Mouse (Mus musculus) left cerebral cortex, adult 8-10 months (tissue): ENCODE measurements around the gene Gdf7. TPM values are rescaled to one million over a fixed set of nuclear protein-coding genes. Genes with fewer than 3 reads are reported as not detected.

Experiments used
- DNase-seq, 2 experiments: peaks; one replicate each; pipeline ENCODE4 v3.0.0; 2022; ENCODE audit warnings: low spot score in 2 of 2
- total RNA-seq, 4 experiments: library from RNA; stranded (reverse); gene quantifications; 2 replicates each; pipeline ENCODE4 v1.2.4; 2022

The Gdf7 gene
- total RNA-seq, 4 experiments from 2014 or later, result 0.51 to 0.98 (median 0.82) TPM

DNA sequence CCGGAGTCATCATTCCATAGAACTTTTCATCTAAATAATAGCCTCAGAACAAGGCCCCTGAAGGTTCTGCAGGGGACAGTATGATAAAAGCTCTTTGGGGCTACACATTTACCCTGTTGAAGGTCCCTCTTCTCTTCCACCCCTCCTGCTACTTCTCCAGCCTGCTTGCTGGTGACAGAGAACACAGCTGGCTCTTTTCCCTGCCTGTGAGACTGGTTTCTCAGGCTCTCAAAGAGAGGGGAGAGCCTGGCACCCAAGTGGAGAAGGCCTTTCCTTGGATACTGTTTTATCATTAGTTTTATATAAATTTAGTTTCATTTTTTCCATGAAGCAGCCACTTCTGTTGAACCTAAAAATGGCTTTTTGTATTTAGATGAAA is 25.9 kb upstream of the Gdf7 start:
- DNase-seq, result no peak

DNA sequence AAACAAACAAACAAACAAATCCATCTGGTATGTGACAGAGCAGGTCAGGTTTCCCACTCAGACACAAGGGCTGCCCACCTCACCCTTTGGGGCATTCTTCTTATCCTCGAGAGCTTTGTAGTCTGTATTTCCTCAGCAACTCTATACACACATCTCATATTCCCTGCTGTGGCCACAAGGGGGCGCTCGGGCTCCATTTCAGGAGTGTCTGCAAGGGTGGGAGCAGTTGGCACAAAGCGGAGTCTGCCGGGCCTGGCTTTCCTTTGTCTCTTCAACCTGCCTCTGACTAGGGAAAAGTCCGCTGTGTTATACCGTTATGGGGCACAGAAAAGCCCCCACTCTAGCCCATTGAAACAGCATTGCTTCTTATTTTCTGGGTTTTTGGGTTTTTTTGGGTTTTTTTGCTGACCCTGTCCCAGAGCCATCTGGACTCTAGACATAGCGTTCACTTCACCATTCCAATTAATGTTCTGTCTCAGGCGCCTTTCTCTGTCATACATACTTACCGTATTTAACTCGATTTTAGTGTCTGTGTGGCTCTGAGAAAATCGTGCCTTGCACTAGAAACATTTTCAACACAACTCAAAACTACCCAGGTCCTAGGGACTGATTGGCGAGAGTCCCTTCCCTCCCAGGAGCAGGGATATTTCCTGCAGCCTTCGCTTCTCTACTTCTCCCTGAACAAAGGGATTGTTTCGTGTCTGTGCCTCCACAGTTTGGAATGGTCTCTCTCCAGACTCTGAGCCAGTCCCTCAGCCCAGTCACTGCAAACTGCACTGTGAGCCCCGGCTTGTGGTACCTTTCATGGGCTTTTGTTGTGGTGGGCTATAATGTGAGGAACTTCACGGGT is 25.3 kb upstream of the Gdf7 start:
- peak; percentile 88 to 98 for DNase-seq

DNA sequence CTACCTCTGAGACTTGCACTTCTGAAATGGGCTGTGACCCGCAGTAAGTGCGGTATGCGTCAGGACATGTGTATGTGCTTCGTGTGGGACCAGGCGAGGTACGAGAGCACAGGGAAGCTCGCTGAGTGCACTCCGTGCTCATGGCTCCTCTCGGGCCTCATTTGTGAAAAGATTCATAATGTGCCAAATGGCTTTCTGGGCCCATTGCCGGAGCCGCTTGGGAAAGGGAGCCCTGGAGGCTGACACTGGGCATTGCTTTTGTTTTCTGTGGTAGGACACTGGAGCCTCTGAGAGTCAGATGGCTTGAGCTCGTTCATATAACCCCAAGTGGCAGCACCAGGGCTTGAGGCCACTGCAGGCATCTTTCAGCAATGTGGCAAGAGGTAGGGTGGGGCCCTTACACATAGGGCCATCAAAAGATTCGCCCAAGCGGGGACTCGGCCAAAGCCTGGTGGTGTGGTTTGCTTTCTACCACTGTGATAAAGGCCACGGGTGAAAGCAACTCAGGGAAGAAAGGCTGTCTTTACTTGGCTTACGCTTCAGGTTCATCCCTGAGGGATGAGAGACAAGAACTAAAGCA is 24.3 kb upstream of the Gdf7 start:
- peak in 1 of 2 experiments; percentile 75 for DNase-seq

DNA sequence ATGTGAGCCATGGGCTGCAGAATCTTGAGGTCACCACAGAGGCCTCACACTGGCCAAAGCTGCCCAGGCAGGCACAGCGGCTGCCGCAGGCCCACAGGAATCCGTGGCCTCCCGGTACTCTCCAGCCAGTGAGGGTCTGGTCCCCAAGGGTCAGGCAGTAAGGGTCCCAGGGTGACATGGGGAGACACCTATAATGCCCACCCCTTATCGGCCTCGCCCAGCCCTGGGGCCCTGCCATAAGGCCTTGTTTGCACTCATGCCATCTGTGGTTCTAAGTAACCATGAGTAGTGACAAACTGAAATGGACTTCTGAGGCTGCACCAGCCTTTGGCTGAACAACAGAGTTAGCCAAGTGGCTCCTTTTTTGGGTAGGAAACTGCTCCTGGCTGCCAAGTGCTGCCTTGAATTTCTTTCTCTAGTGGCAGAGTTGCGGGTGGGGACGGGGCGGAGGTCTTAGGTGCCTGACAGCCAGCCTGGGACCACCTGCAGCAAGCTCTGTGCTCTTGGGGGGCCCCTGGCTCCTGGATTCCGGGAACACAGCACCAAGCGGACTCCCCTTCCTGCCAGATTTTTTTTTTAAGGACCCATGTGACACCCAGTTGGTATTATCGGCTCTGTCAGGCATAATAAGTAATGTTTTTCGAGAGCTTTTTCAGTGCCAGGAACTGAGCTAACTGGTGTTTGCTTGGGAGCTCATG is 23.6 kb upstream of the Gdf7 start:
- DNase-seq, result no peak

DNA sequence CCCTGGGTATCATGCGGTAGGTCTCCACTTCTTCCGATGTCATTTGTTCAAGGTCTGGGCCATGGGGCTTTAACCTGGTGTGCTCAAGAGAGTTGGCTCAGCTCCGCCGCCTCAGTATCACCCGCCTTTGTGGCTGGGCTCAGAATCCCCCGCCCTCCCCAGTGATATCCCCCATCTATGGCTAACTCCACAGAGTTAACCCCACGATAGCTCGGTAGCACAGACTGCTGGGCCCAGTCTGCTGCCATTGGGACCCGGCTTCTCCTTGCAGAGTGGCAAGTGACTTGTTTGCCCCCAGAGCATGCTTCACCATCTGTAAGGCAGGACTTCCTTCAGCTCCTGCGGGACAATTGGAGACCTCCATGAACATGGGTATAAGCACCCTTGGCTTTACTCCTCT is 22.3 kb upstream of the Gdf7 start:
- DNase-seq, result no peak

DNA sequence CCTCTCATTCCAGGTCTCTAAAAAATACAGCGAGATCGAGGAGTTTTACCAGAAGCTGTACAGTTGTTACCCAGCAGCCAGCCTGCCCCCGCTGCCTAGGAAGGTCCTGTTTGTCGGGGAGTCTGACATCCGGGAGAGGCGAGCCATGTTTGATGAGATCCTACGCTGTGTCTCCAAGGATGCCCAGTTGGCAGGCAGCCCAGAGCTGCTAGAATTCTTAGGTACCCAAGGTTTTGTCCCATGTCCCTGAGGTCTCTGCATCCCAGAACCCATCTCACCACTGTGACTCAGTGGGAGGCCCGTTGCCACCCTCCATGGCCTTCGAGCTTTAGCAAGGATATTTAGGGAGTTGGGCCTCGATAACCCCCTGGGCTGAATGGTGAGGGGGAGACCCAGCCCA is 19.8 kb upstream of the Gdf7 start:
- no peak for DNase-seq

DNA sequence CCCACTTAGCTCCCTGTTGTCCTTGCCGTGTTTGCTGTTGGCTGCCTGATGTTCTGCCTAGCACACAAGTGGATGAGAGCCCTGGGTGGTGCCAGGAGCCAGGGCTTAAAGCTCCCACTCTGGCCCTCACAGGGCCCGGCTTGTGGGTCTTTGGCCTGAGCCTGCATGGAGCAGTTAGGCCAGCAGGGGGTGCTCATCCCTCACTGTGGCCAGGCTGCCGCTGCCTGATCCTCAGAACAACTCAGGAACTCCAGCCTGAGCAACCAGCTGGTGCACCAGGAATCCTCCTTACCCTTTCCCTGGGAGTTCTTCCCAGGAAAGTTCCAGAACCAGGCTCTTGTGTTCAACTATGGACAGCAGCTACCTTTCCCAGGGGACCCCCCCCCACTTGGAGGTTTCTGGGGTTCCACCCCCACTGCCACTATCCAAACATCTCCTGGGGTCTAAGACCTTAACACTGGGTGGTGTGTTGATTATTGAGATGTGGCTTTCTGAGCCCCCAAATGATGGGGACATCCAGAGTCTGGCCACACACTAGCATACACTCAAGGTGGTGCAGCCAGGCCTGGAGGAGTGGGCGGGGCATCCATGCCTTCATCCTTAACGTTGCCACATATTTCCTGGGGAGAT is 18.4 kb upstream of the Gdf7 start:
- DNase-seq, result peak; percentile 64 to 79

DNA sequence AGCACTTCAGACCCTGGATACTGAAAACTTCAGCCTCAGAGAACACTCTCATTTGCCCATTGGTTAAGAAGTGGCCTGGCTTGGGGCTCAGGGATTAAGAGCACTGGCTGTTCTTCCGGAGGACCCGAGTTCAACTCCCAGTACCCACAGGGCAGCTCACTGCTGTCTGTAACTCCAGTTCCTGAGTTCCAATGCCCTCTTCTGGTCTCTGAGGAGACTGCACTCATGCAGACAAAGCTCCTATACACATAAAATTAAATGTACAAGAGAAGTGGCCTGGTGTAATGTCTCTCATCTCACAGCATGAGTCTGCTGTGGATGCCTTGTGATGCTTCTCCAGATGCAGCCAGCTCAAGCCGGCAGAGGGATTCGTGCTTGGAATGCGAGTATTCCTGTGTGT is 14.8 kb upstream of the Gdf7 start:
- no peak for DNase-seq

DNA sequence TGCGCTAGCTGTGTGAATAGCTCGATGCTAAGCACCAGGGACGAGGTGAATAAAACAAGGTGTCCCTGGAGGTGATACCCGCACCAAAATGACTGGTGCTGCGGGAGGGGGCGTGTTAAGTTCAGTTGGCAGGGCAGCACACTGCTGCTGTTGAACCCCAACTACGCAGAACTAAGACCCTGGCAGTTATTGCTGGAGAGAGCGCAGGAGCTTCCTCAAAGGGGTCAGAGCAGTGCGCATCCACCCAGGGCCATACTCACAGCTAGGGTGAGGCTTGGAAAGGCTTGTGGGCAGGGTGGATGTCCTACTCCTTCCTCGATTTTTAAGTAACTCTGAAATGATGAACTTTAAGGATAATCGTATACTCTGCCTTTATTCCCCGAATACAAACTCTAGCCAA is 12.0 kb upstream of the Gdf7 start:
- DNase-seq, result no peak

DNA sequence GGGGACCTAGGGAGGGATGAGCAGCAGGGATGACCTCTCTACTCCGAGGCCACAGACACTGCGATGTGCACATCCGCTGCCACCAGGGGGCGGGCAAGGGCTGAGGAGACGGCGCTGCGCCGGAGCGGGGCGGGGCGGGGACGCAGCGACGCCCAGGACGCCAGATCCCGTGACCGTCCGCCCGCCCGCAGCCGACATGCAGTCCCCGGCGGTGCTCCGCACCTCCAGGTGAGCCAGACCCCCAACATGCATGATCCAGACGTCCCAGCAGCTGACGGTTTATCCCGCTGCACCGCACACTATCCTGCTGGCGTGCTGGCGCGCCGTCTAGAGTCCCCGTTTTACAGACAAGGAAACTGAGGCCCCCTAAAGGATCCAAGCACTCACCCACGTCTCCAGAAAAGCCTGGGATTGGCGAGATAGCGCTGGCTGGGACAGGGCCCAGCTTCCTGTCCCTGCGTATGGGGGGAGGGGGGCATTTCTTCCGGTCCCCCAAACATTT is 11.6 kb upstream of the Gdf7 start, which contains the start of gene Hs1bp3:
Hs1bp3 (plus strand) TSS at position 163 of the 502 bp plus-strand sequence.
- peak; percentile 72 to 76 for DNase-seq

DNA sequence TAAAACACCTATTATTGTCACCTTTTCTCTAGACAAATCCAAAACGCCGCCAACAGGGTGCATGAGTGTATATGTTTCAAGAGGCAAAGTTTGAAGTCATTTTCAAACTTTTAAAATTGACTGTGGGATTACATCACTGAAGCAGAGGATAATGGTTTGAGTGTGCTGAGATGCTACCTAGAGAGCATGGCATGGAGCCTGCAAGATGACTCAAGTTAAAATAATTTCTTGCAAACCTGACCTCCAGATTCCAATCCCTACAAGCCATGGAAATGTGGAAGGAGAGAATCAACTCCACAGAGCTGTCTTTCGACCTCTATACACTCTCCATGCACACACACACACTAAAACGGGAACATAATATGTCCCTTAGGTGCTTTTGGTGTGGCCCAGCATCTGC is 10.5 kb upstream of the Gdf7 start:
- no peak for DNase-seq

DNA sequence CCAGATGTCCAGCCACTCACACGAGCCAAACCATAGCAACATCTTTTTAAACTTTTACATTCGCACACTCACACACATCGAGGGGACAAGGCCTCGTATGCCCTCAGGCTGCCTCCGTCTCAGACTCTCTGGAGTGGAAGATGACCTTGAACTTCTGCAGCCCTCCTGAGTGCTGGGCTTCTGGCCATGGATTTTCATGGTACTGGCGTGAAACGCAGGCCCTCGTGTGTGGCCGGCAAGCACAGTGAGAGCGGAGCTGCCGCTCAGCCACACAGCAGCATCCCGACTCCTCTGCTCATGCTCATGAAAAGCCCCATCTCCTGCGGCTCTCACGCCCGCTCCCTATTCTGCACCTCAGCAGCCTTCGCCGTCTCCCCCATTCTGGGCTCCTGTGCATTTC is 9.2 kb upstream of the Gdf7 start:
- no peak for DNase-seq

DNA sequence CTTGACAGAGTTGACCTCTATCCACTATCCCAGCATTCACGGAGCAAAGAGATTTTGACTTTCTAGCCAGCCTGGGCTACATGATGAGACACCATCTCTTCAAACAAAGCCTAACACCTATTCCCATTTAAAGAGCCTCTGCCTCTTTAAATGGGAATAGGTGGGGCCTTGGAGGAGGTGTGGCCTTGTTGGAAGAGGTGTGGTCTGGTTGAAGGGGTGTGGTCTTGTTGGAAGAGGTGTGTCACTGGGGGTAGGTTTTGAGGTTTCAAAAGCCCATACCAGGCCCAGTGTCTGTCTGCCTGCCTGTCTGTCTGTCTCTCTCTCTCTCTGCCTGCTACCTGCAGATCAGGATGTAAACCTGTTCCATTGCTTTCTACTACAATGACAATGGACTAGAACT is 5.2 kb upstream of the Gdf7 start:
- DNase-seq, result no peak

DNA sequence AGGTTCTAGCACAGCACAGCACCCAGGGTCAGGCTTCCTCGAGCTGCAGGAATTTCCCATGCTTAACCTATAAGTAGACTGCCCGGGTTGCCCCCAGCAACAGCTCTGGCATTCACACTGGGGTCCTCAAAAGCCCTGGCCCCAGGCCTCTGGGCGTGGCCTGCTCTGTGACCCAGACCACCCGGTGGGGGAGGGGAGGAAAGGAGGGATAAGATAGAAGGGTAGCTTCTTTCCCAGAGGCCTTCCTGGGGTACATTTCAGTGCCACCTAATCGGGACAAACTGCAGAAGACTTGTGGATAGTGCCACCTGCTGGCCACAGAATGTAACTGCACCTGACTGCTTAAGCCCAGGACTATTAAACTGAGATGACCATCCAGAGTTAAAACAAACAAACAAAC is 4.7 kb upstream of the Gdf7 start:
- no peak for DNase-seq

DNA sequence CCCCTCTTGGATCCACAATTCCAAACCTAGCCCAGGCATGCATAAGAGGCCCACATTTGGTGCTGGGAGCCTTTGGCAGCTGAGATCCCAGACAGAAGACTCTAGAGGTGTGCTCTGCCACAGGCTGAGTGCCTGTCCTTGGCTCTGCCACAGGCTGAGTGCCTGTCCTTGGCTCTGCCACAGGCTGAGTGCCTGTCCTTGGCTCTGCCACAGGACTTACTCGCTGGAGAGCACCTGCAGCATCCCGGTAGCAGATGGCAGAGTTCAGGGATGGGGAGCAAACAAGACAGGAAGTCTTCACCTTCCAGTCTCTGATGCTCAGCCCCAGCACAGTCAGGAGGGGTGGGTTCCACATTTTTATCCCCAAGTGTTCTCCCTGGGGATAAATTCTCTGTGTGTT is 3.5 kb upstream of the Gdf7 start:
- no peak for DNase-seq

DNA sequence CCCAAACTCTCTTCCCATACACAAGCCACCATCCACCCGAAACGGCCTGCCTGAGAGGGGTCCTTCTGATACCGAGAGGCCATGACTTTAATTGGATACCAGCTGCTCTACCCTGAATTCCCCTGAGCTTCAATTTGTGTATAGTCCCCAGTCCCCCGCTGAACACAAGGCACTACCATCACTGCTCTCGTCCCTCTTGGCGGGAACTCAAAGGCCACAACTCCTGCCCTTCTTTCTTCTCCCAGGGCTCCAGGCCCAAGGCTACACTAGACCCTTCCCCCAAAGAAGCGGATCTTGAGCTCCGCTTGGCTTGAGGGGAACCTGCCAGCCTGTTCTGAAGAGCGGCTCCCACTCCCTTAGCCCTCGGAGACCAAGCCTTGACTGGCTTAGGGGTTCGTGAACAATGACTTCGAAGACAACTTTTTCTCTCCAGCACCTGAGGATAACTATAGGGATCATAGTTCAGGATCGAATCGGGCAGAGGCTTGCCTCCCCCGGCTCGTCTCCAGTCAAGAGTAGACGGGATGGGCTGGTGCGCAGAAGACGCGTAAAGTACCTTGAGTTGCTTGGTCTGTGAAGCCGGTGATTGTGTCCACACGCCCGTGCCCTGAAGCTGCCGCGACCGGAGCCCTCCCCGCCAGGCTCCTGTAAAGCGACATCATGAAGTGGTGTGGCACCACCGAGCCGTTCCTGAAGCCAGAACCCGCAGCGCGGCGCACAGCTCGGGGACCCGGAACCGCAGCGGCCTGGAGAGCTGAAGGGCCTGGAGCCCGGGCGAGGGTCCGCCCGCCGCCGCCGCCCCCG is 541 bp downstream of the Gdf7 start:
- no peak for DNase-seq

DNA sequence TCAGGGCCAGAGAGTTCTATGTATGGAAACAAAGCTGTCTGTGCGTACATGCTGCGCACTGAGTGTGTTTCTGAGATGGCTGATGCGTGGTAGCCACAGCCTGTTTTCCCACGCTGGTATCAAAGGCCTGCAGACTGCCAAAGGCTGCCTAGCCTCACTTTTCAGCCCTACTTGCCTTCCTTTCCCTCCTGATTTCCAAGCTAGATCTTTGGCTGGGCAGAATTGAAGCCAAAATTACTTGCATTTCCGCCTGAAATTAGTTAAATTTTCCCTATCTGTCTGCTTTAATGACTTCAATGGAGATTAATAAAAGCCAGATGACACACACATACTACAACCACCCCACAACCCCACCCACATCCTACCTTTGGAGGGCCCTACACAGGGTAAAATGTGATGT is 1.2 kb downstream of the Gdf7 start:
- no peak for DNase-seq

DNA sequence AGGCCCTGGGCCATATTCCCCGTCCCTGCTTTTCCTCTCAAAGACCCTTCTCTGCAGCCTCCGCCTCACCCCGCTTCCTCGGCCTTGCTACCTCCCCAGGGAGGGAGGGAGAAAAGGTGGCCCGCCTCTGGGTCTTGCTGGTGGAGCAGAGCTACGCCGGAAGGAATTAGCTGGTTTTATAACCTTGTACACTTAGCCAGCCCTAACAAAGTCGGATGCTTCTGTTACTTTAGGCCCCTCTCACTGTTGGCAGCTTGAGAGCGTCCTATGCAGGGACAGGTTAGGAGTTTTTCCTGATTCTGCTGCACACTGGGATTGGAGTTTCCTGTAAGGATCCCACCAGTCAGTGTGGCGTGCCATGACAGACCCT is 1.7 kb downstream of the Gdf7 start:
- no peak for DNase-seq

DNA sequence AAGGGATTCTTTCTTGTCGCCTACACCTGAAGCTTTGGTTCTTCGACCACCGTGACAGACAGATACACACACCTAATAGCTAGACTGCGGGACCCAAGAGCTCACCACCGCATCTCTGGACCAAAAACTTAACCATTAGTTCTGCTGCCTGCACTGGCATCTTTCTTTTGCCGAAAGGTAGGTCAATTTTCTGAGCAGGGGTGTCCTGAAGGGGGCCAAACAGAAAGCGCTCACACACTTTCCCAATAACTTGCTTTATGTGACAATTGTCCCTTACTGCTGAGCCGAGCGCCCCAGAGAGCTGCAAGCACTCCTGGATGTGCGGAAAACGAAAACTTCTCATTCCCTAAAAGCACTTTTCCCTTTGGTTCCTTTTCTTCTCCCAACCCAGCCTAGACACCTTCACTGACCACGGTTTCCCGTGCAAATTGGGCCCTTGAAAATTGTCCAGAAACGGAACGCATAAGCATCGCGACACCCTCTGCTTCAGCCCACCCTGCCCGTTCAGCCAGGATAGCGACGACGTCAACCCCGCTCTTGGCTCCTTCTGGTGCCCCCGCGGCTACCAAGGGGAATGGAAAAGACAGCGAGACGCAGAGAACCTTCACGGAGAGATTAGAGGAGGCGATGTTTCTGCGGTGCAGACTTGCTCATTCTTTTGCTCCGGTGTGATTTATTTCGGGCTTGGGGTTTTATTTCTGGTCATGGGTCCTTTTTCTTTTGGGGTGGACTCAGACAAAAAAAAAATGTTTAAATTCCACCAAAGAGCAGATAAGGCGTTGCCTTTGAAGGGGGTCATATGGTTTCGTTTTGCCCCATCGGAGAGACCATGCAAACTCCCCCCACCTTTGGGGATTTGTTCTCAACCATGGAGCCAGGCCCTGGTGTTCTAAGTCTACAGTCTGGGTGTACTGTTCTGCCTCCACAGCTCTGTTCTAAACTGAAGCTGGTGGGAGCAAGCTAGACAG is 2.3 kb downstream of the Gdf7 start:
- DNase-seq, result no peak
